Mouse (Mus musculus): ENCODE results near the gene Sf3b6.

GRCm38 (mm10) chr12:4781270-4781669 is 36.1 kb upstream of the Sf3b6 start:
- TF ChIP-seq EP300 (IDR thresholded peaks at IDR 0.05; ENCODE audit: insufficient read depth, low read depth, low read length) (no peak), CTCF (IDR thresholded peaks at IDR 0.05; ENCODE audit: low read depth, low read length) (no peak), POLR2A (IDR thresholded peaks at IDR 0.05; ENCODE audit: insufficient read depth, low read length) (no peak)
